Mouse (Mus musculus): ENCODE results near the gene Asb10. TPM values are rescaled to one million over a fixed set of nuclear protein-coding genes. Genes with fewer than 3 reads are reported as not detected.

The Asb10 gene
- polyA plus RNA-seq, 1 experiment from 2014 or later: 0.15 TPM

DNA sequence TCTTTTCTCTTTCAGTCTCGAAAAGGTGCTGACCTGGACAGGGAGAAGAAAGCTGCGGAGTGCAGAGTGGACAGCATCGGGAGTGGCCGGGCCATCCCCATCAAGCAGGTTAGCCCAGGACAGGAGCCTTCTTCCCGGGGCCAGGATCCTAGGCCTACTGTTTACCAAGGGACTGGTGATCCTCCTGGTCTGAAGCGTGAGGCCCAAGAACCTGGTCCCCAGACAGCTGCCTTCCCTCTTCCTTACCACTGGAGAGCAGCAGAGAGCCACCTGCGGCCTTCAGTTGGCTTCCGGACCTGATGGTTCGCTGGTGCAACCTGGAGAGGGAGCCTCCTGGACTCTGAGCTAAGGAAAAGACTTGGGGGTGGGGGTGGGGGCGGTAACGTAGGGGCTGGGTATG, 57.5 kb downstream of the Asb10 start:
- 25% methylated on average over 11 of the region's 11 CpGs for WGBS
- Histone ChIP-seq H3K4me3 (no peak overlapping the region), H3K9me3 (no peaks in the 10 kb centered on the region), H3K9ac (peak overlapping the region; percentile 27; the same call in 1 of the 2 replicates), H3K27ac (replicated peaks) (peak overlapping the region; percentile 42; the same call in 1 of the 2 replicates), H3K36me3 (peaks cover 73% of the 10 kb centered on the region), H3K4me1 (replicated peaks) (peaks cover 79% of the 10 kb centered on the region), H3K27me3 (no peaks in the 10 kb centered on the region), H3K4me2 (no peak overlapping the region)
- ATAC-seq (ENCODE audit: low read depth): peak; percentile 5; the same call in 1 of the 2 replicates

Other genes starting within 250 kb of the Asb10 start
- gene Kcnh2, start 189.4 kb downstream of the Asb10 start, polyA plus RNA-seq (2015; fragmentation: Nextera tagmentation; extraction: Ambion mirVana): 13.5 and 15.5 TPM in 2 replicates
- 9.3 and 9.6 TPM in 2 replicates for gene Nos3, start 176.2 kb downstream of the Asb10 start, polyA plus RNA-seq (2015; fragmentation: Nextera tagmentation; extraction: Ambion mirVana)
- 1.1 TPM in 2 replicates for gene Atg9b, start 148.8 kb downstream of the Asb10 start, polyA plus RNA-seq (2015; fragmentation: Nextera tagmentation; extraction: Ambion mirVana)
- 46.7 and 47.4 TPM in 2 replicates for gene Abcb8, start 147.3 kb downstream of the Asb10 start, polyA plus RNA-seq (2015; fragmentation: Nextera tagmentation; extraction: Ambion mirVana)
- 1.8 and 3.0 TPM in 2 replicates for gene Asic3, start 127.6 kb downstream of the Asb10 start, polyA plus RNA-seq (2015; fragmentation: Nextera tagmentation; extraction: Ambion mirVana)
- gene Cdk5, start 117.4 kb downstream of the Asb10 start, polyA plus RNA-seq (2015; fragmentation: Nextera tagmentation; extraction: Ambion mirVana): 93.2 and 102 TPM in 2 replicates
- 18.5 and 24.6 TPM in 2 replicates for gene Slc4a2, start 117.1 kb downstream of the Asb10 start, polyA plus RNA-seq (2015; fragmentation: Nextera tagmentation; extraction: Ambion mirVana)
- gene Fastk, start 95.7 kb downstream of the Asb10 start, polyA plus RNA-seq (2015; fragmentation: Nextera tagmentation; extraction: Ambion mirVana): 89.4 and 102 TPM in 2 replicates
- gene Tmub1, start 93.1 kb downstream of the Asb10 start, polyA plus RNA-seq (2015; fragmentation: Nextera tagmentation; extraction: Ambion mirVana): 51.2 TPM in 2 replicates
- gene Agap3, start 88.8 kb downstream of the Asb10 start, polyA plus RNA-seq (2015; fragmentation: Nextera tagmentation; extraction: Ambion mirVana): 64.6 and 80.9 TPM in 2 replicates
- gene Gbx1, start 13.8 kb downstream of the Asb10 start, polyA plus RNA-seq (2015; fragmentation: Nextera tagmentation; extraction: Ambion mirVana): 11.2 and 16.1 TPM in 2 replicates
- gene 4931409K22Rik, start 15.8 kb upstream of the Asb10 start, polyA plus RNA-seq (2015; fragmentation: Nextera tagmentation; extraction: Ambion mirVana): 0.08 and 0.17 TPM in 2 replicates
- 91.2 and 99.1 TPM in 2 replicates for gene Abcf2, start 36.5 kb upstream of the Asb10 start, polyA plus RNA-seq (2015; fragmentation: Nextera tagmentation; extraction: Ambion mirVana)
- gene Chpf2, start 45.8 kb upstream of the Asb10 start, polyA plus RNA-seq (2015; fragmentation: Nextera tagmentation; extraction: Ambion mirVana): 19.1 and 19.9 TPM in 2 replicates
- 91.1 and 99.2 TPM in 2 replicates for gene Smarcd3, start 83.4 kb upstream of the Asb10 start, polyA plus RNA-seq (2015; fragmentation: Nextera tagmentation; extraction: Ambion mirVana)
- gene Nub1, start 144.6 kb upstream of the Asb10 start, polyA plus RNA-seq (2015; fragmentation: Nextera tagmentation; extraction: Ambion mirVana): 49.9 TPM in 2 replicates
- gene Wdr86, start 189.7 kb upstream of the Asb10 start, polyA plus RNA-seq (2015; fragmentation: Nextera tagmentation; extraction: Ambion mirVana): 5.8 and 7.6 TPM in 2 replicates
- gene Crygn, start 217.0 kb upstream of the Asb10 start, polyA plus RNA-seq (2015; fragmentation: Nextera tagmentation; extraction: Ambion mirVana): 1.5 TPM in 1 of 2 replicates, not detected in the other